Mouse (Mus musculus) C2C12 (cell line): ENCODE results near the gene Fam155a.

Source experiments
- CEBPB ChIP-seq: IDR thresholded peaks from one replicate; pipeline ENCODE4 v1.6.1; 2011; ENCODE audit warnings: low read depth, mild to moderate bottlenecking, control low read depth, moderate library complexity
- CTCF ChIP-seq: IDR thresholded peaks from one replicate; pipeline ENCODE4 v1.5.1; 2011; ENCODE audit not compliant: control insufficient read depth, insufficient read depth, insufficient read length
- FOSL1 ChIP-seq: IDR thresholded peaks from one replicate; pipeline ENCODE4 v1.8.0; 2011; ENCODE audit warnings: mild to moderate bottlenecking, low read length; ENCODE audit not compliant: poor library complexity, insufficient read depth, severe bottlenecking
- MAX ChIP-seq: IDR thresholded peaks from one replicate; pipeline ENCODE4 v1.6.1; 2011; ENCODE audit warnings: mild to moderate bottlenecking, control low read depth
- MYOD1 ChIP-seq: IDR thresholded peaks from one replicate; pipeline ENCODE4 v1.6.1; 2011; ENCODE audit warnings: low read depth; ENCODE audit not compliant: control insufficient read depth, insufficient read length
- USF1 ChIP-seq: IDR thresholded peaks from one replicate; pipeline ENCODE4 v1.6.1; 2011; ENCODE audit warnings: low read depth, mild to moderate bottlenecking, control low read depth, moderate library complexity

- TF ChIP-seq FOSL1 (no peak), MAX (no peak), CEBPB (no peak), USF1 (no peak), CTCF (no peak), MYOD1 (no peak)
These were observed 1.9 kb downstream of the Fam155a start for GRCm38 (mm10) chr8:9769061-9769460.
